Mouse (Mus musculus) myocyte (in vitro differentiated cells): ENCODE measurements around the gene Col8a2.

Experiments used
- CEBPB ChIP-seq: IDR thresholded peaks from 2 replicates; pipeline ENCODE4 v1.6.1; 2011; ENCODE audit warnings: mild to moderate bottlenecking, moderate library complexity; ENCODE audit not compliant: poor library complexity, insufficient read depth, severe bottlenecking
- E2F4 ChIP-seq: IDR thresholded peaks from one replicate; pipeline ENCODE4 v1.6.1; 2011; ENCODE audit warnings: mild to moderate bottlenecking, control low read depth, moderate library complexity; ENCODE audit not compliant: insufficient read depth
- MAX ChIP-seq: IDR thresholded peaks from one replicate; pipeline ENCODE4 v1.6.1; 2011; ENCODE audit warnings: low read depth, mild to moderate bottlenecking, control low read depth
- MYOD1 ChIP-seq, 3 experiments: IDR thresholded peaks; one replicate each; pipeline ENCODE4 v1.6.1; 2011; ENCODE audit warnings: control low read depth in 2 of 3, low read depth in 2 of 3, mild to moderate bottlenecking in 2 of 3, moderate library complexity in 1 of 3; ENCODE audit not compliant: insufficient read length in 2 of 3, control insufficient read depth in 1 of 3
- POLR2A ChIP-seq: IDR thresholded peaks from one replicate; pipeline ENCODE4 v1.6.1; 2011; ENCODE audit warnings: low read depth, mild to moderate bottlenecking, control low read depth, moderate library complexity; ENCODE audit not compliant: insufficient read length
- POLR2AphosphoS2 ChIP-seq: IDR thresholded peaks from one replicate; pipeline ENCODE4 v1.6.1; 2011; ENCODE audit warnings: low read depth, control low read depth; ENCODE audit not compliant: insufficient read length
- REST ChIP-seq: IDR thresholded peaks from one replicate; pipeline ENCODE4 v1.6.1; 2011; ENCODE audit warnings: mild to moderate bottlenecking, control low read depth, moderate library complexity; ENCODE audit not compliant: insufficient read depth, insufficient read length
- SRF ChIP-seq: IDR thresholded peaks from one replicate; pipeline ENCODE4 v1.6.1; 2011; ENCODE audit warnings: low read depth; ENCODE audit not compliant: control insufficient read depth, insufficient read length
- TCF12 ChIP-seq: IDR thresholded peaks from one replicate; pipeline ENCODE4 v1.6.1; 2011; ENCODE audit warnings: mild to moderate bottlenecking, control low read depth; ENCODE audit not compliant: poor library complexity, insufficient read depth, severe bottlenecking
- USF1 ChIP-seq: IDR thresholded peaks from one replicate; pipeline ENCODE4 v1.6.1; 2011; ENCODE audit warnings: low read depth, mild to moderate bottlenecking, control low read depth, moderate library complexity

GRCm38 (mm10) chr4:126242510-126242909 is 44.1 kb upstream of the Col8a2 start:
- TF ChIP-seq E2F4 (no peak), USF1 (no peak), REST (no peak), POLR2A (no peak), MAX (no peak), CEBPB (no peak), TCF12 (no peak), SRF (no peak), MYOD1 (IDR thresholded peaks at IDR 0.05; ENCODE audit: control insufficient read depth in 1 of 3, insufficient read length in 2 of 3, low read depth in 2 of 3) (no peak), POLR2AphosphoS2 (no peak)
